8 mouse cellular contexts compared by ENCODE assay signal in genomic region chr7:143458963-143459331, GRCm38 (mm10). TPM values are rescaled to one million over a fixed set of nuclear protein-coding genes. Genes with fewer than 3 reads are reported as not detected.
DNase-seq lines count a peak whose midpoint lies in the region; ATAC-seq and TF ChIP-seq lines count a peak whose summit lies in the region.

No protein-coding gene starts in this region.

- H3K79me2 ChIP-seq in heart, adult 2 months (replicated peaks; ENCODE audit: control insufficient read depth, insufficient read depth, low read length), result no peaks in the 10 kb centered on the region

- peak overlapping the region; percentile 84 for H3K9ac ChIP-seq in heart, adult 2 months (ENCODE audit: low read depth, low read length)
- no peak overlapping the region; the same call in 1 of the 2 replicates for H3K9ac ChIP-seq in ES-E14 (ENCODE audit: insufficient read depth, low read depth, low read length, poor library complexity, severe bottlenecking)
- peak overlapping the region; percentile 66 for H3K9ac ChIP-seq in heart, embryonic 15.5 days
- no peak overlapping the region; the same call in 1 of the 2 replicates for H3K9ac ChIP-seq in liver, embryonic 14.5 days (replicated peaks)

- TF ChIP-seq EP300 in heart, adult 2 months (IDR thresholded peaks at IDR 0.05; ENCODE audit: insufficient read depth, low read depth, low read length), result no peak
- TF ChIP-seq EP300 in liver, embryonic 14.5 days (IDR thresholded peaks at IDR 0.05; ENCODE audit: low read depth), result no peak

- TF ChIP-seq CTCF in heart, adult 2 months (IDR thresholded peaks at IDR 0.05), result no peak
- TF ChIP-seq CTCF in liver, embryonic 14.5 days (IDR thresholded peaks at IDR 0.05; ENCODE audit: low read depth), result no peak
- no peak for TF ChIP-seq CTCF in cerebellum, adult 2 months (IDR thresholded peaks at IDR 0.05; ENCODE audit: borderline replicate concordance, insufficient read depth, low read depth, low read length)

- TF ChIP-seq POLR2A in heart, adult 2 months (IDR thresholded peaks at IDR 0.05; ENCODE audit: insufficient read depth, low read depth, low read length), result no peak
- no peak for TF ChIP-seq POLR2A in cerebellum, adult 2 months (IDR thresholded peaks at IDR 0.05; ENCODE audit: borderline replicate concordance, insufficient read depth, low read length)

- no peaks in the 10 kb centered on the region; the same call in 1 of the 2 replicates for H3K4me1 ChIP-seq in heart, adult 2 months (ENCODE audit: control insufficient read depth, insufficient read depth, low read length)
- H3K4me1 ChIP-seq in ES-E14 (ENCODE audit: control insufficient read depth in 2 of 2, insufficient read depth in 2 of 2, low read length in 2 of 2, poor library complexity in 1 of 2), result peaks cover 0 to 10% of the 10 kb centered on the region in 2 experiments; a peak in 1 of 4 replicates
- H3K4me1 ChIP-seq in heart, embryonic 15.5 days (replicated peaks), result peaks cover 30% of the 10 kb centered on the region
- H3K4me1 ChIP-seq in liver, embryonic 14.5 days (replicated peaks; ENCODE audit: control insufficient read depth in 2 of 2, insufficient read depth in 2 of 2, low read length in 1 of 2), result no peaks in the 10 kb centered on the region
- no peaks in the 10 kb centered on the region for H3K4me1 ChIP-seq in cerebellum, adult 2 months (ENCODE audit: control insufficient read depth, insufficient read depth, low read length)

- 0 out of 2 replicates have a peak, but pooled peaks cover 2% of the 10 kb centered on the region for H3K27me3 ChIP-seq in heart, adult 2 months (ENCODE audit: control insufficient read depth, insufficient read depth, low read length)
- no peaks in the 10 kb centered on the region for H3K27me3 ChIP-seq in heart, embryonic 15.5 days
- H3K27me3 ChIP-seq in liver, embryonic 14.5 days (ENCODE audit: control insufficient read depth, insufficient read depth, low read length), result peaks cover 24% of the 10 kb centered on the region
- peaks cover 7% of the 10 kb centered on the region; the same call in 1 of the 2 replicates for H3K27me3 ChIP-seq in cerebellum, adult 2 months (ENCODE audit: control insufficient read depth, insufficient read depth, low read length)

- peak overlapping the region; percentile 75 for H3K4me3 ChIP-seq in heart, adult 2 months
- H3K4me3 ChIP-seq in ES-E14 (ENCODE audit: insufficient read depth in 1 of 2, low read depth in 1 of 2, low read length in 2 of 2, poor library complexity in 1 of 2, severe bottlenecking in 1 of 2), result peak overlapping the region; percentile 44 to 45; a peak in 3 of 4 replicates
- peak overlapping the region; percentile 62 for H3K4me3 ChIP-seq in heart, embryonic 15.5 days
- H3K4me3 ChIP-seq in liver, embryonic 14.5 days (ENCODE audit: insufficient read depth in 1 of 2, low read depth in 2 of 2, low read length in 2 of 2), result peak overlapping the region; percentile 36 to 41
- no peak overlapping the region for H3K4me3 ChIP-seq in cerebellum, adult 2 months (replicated peaks; ENCODE audit: insufficient read depth, low read depth, low read length)

- peak overlapping the region; percentile 87 for H3K4me2 ChIP-seq in heart, embryonic 15.5 days
- peak overlapping the region; percentile 27 for H3K4me2 ChIP-seq in liver, embryonic 14.5 days (ENCODE audit: low read depth)

- H3K27ac ChIP-seq in heart, adult 2 months, result peak overlapping the region; percentile 73
- no peak overlapping the region for H3K27ac ChIP-seq in ES-E14 (ENCODE audit: insufficient read depth, low read depth, low read length, poor library complexity, severe bottlenecking)
- H3K27ac ChIP-seq in heart, embryonic 15.5 days, result peak overlapping the region; percentile 44
- H3K27ac ChIP-seq in liver, embryonic 14.5 days, result no peak overlapping the region
- no peak overlapping the region for H3K27ac ChIP-seq in cerebellum, adult 2 months (ENCODE audit: insufficient read depth, low read length)

- intact Hi-C loops in heart, adult 2 months (cut with DNase I), result loop anchor here (2.0 kb wide), 1 partner anchor 90 kb away; no protein-coding TSS in a partner anchor
- intact Hi-C loops in heart, postnatal 25 days (cut with DNase I), result loop anchor here (2.0 kb wide), 1 partner anchor 50 kb away; no protein-coding TSS in a partner anchor
- intact Hi-C loops in left cerebral cortex, postnatal 10 days (cut with DNase I), result no loop called here

- H3K36me3 ChIP-seq in heart, adult 2 months (ENCODE audit: control insufficient read depth, insufficient read depth, low read length), result no peaks in the 10 kb centered on the region
- no peaks in the 10 kb centered on the region for H3K36me3 ChIP-seq in ES-E14 (ENCODE audit: control insufficient read depth, insufficient read depth, low read length, poor library complexity, severe bottlenecking)
- H3K36me3 ChIP-seq in heart, embryonic 15.5 days, result no peaks in the 10 kb centered on the region
- no peaks in the 10 kb centered on the region for H3K36me3 ChIP-seq in liver, embryonic 14.5 days (replicated peaks; ENCODE audit: control insufficient read depth, insufficient read depth, low read depth)

- in situ Hi-C loops in ES-E14 (cut with MboI; ENCODE audit: low sequenced_read_pairs in 2 of 2, unreplicated experiment in 2 of 2), result no loop called here

- peak in 1 of 2 experiments; percentile 54 for DNase-seq in heart, adult 2 months
- DNase-seq in heart, postnatal 25 days (ENCODE audit: low spot score), result no peak
- DNase-seq in ES-E14 (ENCODE audit: low read depth, low spot score), result no peak
- DNase-seq in liver, embryonic 14.5 days (ENCODE audit: low read depth in 3 of 3, low spot score in 3 of 3), result no peak
- no peak for DNase-seq in cerebellum, adult 2 months
- no peak for DNase-seq in urinary bladder, postnatal 10 days (ENCODE audit: low spot score)
- no peak for DNase-seq in left cerebral cortex, postnatal 10 days (ENCODE audit: extremely low spot score in 1 of 2, low spot score in 2 of 2)

- ATAC-seq in heart, embryonic 15.5 days (replicated peaks; ENCODE audit: insufficient number of reproducible peaks, insufficient read depth, low FRiP score, low read depth), result no peak
- ATAC-seq in liver, embryonic 14.5 days (ENCODE audit: insufficient read depth), result no peak

- WGBS in heart, adult 2 months, result 20% methylated on average over 38 of the region's 38 CpGs
- WGBS in heart, embryonic 15.5 days, result 9% methylated on average over 38 of the region's 38 CpGs
- WGBS in liver, embryonic 14.5 days (ENCODE audit: insufficient replicate concordance), result 26% methylated on average over 38 of the region's 38 CpGs
- 36% methylated on average over 38 of the region's 38 CpGs for WGBS in cerebellum, adult 2 months

- no peaks in the 10 kb centered on the region for H3K9me3 ChIP-seq in ES-E14 (ENCODE audit: control insufficient read depth, insufficient read depth, low read depth, low read length)
- no peaks in the 10 kb centered on the region for H3K9me3 ChIP-seq in heart, embryonic 15.5 days (replicated peaks)
- H3K9me3 ChIP-seq in liver, embryonic 14.5 days (ENCODE audit: control insufficient read depth, low read length), result peaks cover 14% of the 10 kb centered on the region

TF ChIP-seq in ES-E14, 5 proteins besides CTCF, POLR2A, EP300 and RAD21:
- TF ChIP-seq HCFC1 (IDR thresholded peaks at IDR 0.05; ENCODE audit: borderline replicate concordance, insufficient read depth, low read length) (no peak), CHD2 (IDR thresholded peaks at IDR 0.05; ENCODE audit: low read depth, low read length) (no peak), ZNF384 (IDR thresholded peaks at IDR 0.05; ENCODE audit: low read depth, low read length) (no peak), MAFK (IDR thresholded peaks at IDR 0.05; ENCODE audit: insufficient read depth, low read depth, low read length) (no peak), ZC3H11A (IDR thresholded peaks at IDR 0.05; ENCODE audit: borderline replicate concordance, low read depth, low read length) (no peak)

RNA-seq across cellular contexts. Expression of gene Cdkn1c, which starts 1.9 kb away (rescaled TPM):
- total RNA-seq in heart, adult 2 months (2021), result 10 to 100 TPM; 33.9 to 42.4 TPM
- 12.3 and 15.7 TPM in 2 replicates for polyA plus RNA-seq in heart, adult 2 months (2012; rRNA removed)
- 10 to 100 TPM; 35.8 to 44.2 TPM for total RNA-seq in heart, postnatal 25 days (2021)
- total RNA-seq in ES-E14 (2012; rRNA removed), result 57.9 and 85.6 TPM in 2 replicates
- polyA plus RNA-seq in heart, embryonic 15.5 days (2015; fragmentation: Nextera tagmentation; extraction: Ambion mirVana), result 369 and 534 TPM in 2 replicates
- polyA plus RNA-seq in liver, embryonic 14.5 days (2012; rRNA removed), result 48.5 and 71.0 TPM in 2 replicates
- 161 and 167 TPM in 2 replicates for polyA plus RNA-seq in liver, embryonic 14.5 days (2014; fragmentation: Nextera tagmentation; extraction: Ambion mirVana)
- polyA plus RNA-seq in cerebellum, adult 2 months (2012; rRNA removed), result 8.2 and 12.4 TPM in 2 replicates
- total RNA-seq in left cerebral cortex, postnatal 10 days (2021), result 10 to 100 TPM; 14.2 to 15.1 TPM

RNA-seq across cellular contexts. Expression of gene Slc22a18, which starts 14.6 kb away (rescaled TPM):
- under 1 TPM; 0.36 to 0.42 TPM for total RNA-seq in heart, adult 2 months (2021)
- polyA plus RNA-seq in heart, adult 2 months (2012; rRNA removed), result 2.3 and 2.5 TPM in 2 replicates
- under 1 TPM; 0.17 to 0.49 TPM for total RNA-seq in heart, postnatal 25 days (2021)
- 1.5 and 4.6 TPM in 2 replicates for total RNA-seq in ES-E14 (2012; rRNA removed)
- 0.82 and 1.7 TPM in 2 replicates for polyA plus RNA-seq in heart, embryonic 15.5 days (2015; fragmentation: Nextera tagmentation; extraction: Ambion mirVana)
- polyA plus RNA-seq in liver, embryonic 14.5 days (2012; rRNA removed), result 7.2 and 13.2 TPM in 2 replicates
- 9.4 and 9.8 TPM in 2 replicates for polyA plus RNA-seq in liver, embryonic 14.5 days (2014; fragmentation: Nextera tagmentation; extraction: Ambion mirVana)
- polyA plus RNA-seq in cerebellum, adult 2 months (2012; rRNA removed), result 0.87 and 0.90 TPM in 2 replicates
- total RNA-seq in left cerebral cortex, postnatal 10 days (2021), result under 1 TPM; 0.24 to 0.61 TPM

RNA-seq across cellular contexts. Expression of gene Phlda2, which starts 44.0 kb away (rescaled TPM):
- not detected for total RNA-seq in heart, adult 2 months (2021)
- polyA plus RNA-seq in heart, adult 2 months (2012; rRNA removed), result not detected in 2 replicates
- not detected for total RNA-seq in heart, postnatal 25 days (2021)
- total RNA-seq in ES-E14 (2012; rRNA removed), result 113 and 272 TPM in 2 replicates
- polyA plus RNA-seq in heart, embryonic 15.5 days (2015; fragmentation: Nextera tagmentation; extraction: Ambion mirVana), result 0.45 and 0.82 TPM in 2 replicates
- 18.2 and 31.2 TPM in 2 replicates for polyA plus RNA-seq in liver, embryonic 14.5 days (2012; rRNA removed)
- polyA plus RNA-seq in liver, embryonic 14.5 days (2014; fragmentation: Nextera tagmentation; extraction: Ambion mirVana), result 19.3 and 23.2 TPM in 2 replicates
- not detected in 2 replicates for polyA plus RNA-seq in cerebellum, adult 2 months (2012; rRNA removed)
- total RNA-seq in left cerebral cortex, postnatal 10 days (2021), result not detected

Comparison
In these comparisons a context has a peak if more than half of its experiments do, and no peak if none do; other contexts are left out.
1. H3K27ac ChIP-seq: peak in heart, adult 2 months (single experiment) and heart, embryonic 15.5 days (single experiment); none in ES-E14 (single experiment), liver, embryonic 14.5 days (single experiment) and cerebellum, adult 2 months (single experiment).
2. H3K9ac ChIP-seq: peak in heart, adult 2 months (single experiment) and heart, embryonic 15.5 days (single experiment); none in ES-E14 (single experiment) and liver, embryonic 14.5 days (single experiment).
3. RNA of gene Phlda2, which starts 44.0 kb away (total RNA-seq): 113 to 272 TPM in ES-E14; not detected in heart, adult 2 months, not detected in heart, postnatal 25 days and not detected in left cerebral cortex, postnatal 10 days; every median in the first group is over 100 times any median in the second.